Mouse (Mus musculus): ENCODE results near the gene Irf8. TPM values are rescaled to one million over a fixed set of nuclear protein-coding genes. Genes with fewer than 3 reads are reported as not detected.

Irf8 gene
- total RNA-seq (2021): 1 to 10 TPM; 3.7 to 4.5 TPM

DNA sequence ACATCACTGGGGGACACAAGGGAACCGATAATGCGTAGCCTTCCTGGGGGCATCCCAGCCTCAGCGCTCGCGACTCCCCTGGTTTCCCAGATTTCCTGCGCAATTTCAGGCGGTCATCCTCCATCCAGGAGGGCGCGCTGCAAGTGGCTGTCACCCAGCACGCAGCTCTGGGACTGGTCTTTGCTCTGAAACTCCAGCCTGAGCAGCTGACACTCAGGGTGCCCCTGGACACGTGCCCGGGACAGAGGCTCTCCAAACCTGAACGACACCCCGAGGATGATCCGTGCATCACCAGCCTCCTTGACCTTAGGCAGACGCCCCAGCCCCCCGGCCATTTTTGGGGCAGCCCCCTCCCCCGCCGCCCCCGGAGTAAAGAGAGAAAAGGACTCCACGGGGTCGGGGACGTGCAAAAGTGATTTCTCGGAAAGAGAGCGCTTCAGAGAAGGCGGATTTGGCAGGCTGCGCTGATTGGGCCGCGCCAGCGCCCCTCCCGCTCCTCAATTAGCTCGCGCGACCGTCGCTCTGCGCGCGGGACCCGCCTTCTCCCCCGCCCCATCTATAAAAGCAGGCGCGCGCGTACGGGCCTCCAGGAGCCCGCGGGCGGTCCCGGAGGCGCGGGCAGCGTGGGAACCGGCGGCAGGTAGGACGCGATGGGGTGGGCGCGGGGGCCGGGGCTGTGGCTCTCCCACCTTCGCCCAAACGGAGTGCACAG is at the start of gene Irf8:
Gene Irf8 (plus strand): TSS at position 589 of the 712 bp plus-strand sequence.
- intact Hi-C loops (cut with DNase I): loop anchor here (5.0 kb wide), 1 partner anchor 54 kb away; no protein-coding TSS in a partner anchor
- peak; percentile 77 to 92 for DNase-seq (ENCODE audit: extremely low spot score in 1 of 2, low spot score in 2 of 2)

DNA sequence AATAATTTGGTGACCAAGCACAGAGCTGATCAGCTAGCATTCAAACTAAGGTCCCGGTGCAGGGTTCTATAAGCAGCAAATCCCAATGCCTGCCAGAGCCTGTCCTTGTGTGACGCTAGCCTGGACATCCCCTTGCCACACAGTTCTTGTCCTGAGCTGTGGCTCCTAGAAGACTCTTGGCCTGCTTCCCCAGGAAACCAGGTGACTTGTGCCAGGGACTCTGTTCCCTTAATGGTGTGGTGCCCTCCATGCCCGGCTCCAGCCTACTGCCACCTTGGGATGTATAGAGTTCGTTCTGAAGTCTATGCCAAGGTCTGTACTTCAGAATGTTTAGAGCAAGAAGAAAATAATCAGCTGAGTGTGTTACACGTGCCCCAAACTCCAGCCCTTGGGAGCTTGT is 49.6 kb upstream of the Irf8 start:
- DNase-seq (ENCODE audit: extremely low spot score in 1 of 2, low spot score in 2 of 2): no peak
- intact Hi-C loops (cut with DNase I): no loop called here

- intact Hi-C loops (cut with DNase I): no loop called here
- no peak for DNase-seq (ENCODE audit: extremely low spot score in 1 of 2, low spot score in 2 of 2)
These were observed 48.4 kb upstream of the Irf8 start for GRCm38 (mm10) chr8:120687786-120688185.

- intact Hi-C loops (cut with DNase I): no loop called here
These were observed 47.6 kb upstream of the Irf8 start for GRCm38 (mm10) chr8:120688511-120688910.

GRCm38 (mm10) chr8:120692934-120693333 is 43.2 kb upstream of the Irf8 start:
- intact Hi-C loops (cut with DNase I): no loop called here
- DNase-seq (ENCODE audit: extremely low spot score in 1 of 2, low spot score in 2 of 2): no peak

More at GRCm38 (mm10) chr8:120688511-120688910, 47.6 kb upstream of the Irf8 start:
- no peak for DNase-seq (ENCODE audit: extremely low spot score in 1 of 2, low spot score in 2 of 2)

DNA sequence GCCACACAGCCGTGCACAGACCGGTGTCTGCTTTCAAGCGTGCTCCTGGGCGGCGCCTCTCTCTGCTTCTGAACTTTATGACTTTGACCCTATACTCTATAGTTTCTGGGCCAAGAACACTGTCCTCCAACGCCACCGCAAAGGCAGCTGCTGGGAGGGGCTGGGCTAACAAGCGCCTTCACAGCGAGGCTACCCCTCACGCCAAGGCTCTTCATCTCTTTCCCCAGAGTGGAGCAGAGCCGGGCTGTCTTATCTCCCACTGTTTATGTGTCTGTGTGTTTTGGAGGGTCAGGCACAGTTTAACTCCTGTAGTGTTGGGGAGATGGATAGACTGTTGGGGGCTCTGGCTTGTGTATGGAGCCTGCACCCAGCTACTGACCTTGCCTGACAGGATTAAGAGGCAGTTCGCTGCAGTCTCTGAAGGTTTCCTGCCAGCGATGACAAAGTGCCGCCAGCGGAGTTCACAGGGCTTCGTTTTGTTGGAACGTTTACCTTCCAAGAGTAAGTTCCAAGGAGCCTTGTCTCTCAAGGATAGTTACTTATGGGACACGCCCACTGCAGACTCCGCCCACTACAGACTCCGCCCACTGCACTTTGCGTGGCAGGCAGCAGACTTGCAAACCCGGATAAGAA is 42.2 kb upstream of the Irf8 start:
- intact Hi-C loops (cut with DNase I): no loop called here
- DNase-seq (ENCODE audit: extremely low spot score in 1 of 2, low spot score in 2 of 2): no peak

GRCm38 (mm10) chr8:120696401-120697153 is 39.6 kb upstream of the Irf8 start:
- DNase-seq (ENCODE audit: extremely low spot score in 1 of 2, low spot score in 2 of 2): no peak
- intact Hi-C loops (cut with DNase I): no loop called here

- peak in 1 of 2 experiments; percentile 80 for DNase-seq (ENCODE audit: extremely low spot score in 1 of 2, low spot score in 2 of 2)
- intact Hi-C loops (cut with DNase I): no loop called here
These were observed 38.8 kb upstream of the Irf8 start for GRCm38 (mm10) chr8:120697154-120697978.

GRCm38 (mm10) chr8:120697979-120698272 is 38.2 kb upstream of the Irf8 start:
- intact Hi-C loops (cut with DNase I): no loop called here
- no peak for DNase-seq (ENCODE audit: extremely low spot score in 1 of 2, low spot score in 2 of 2)

- intact Hi-C loops (cut with DNase I): no loop called here
- no peak for DNase-seq (ENCODE audit: extremely low spot score in 1 of 2, low spot score in 2 of 2)
These were observed 37.7 kb upstream of the Irf8 start for GRCm38 (mm10) chr8:120698426-120698825.

- intact Hi-C loops (cut with DNase I): no loop called here
These were observed 37.1 kb upstream of the Irf8 start for GRCm38 (mm10) chr8:120699079-120699478.

GRCm38 (mm10) chr8:120699565-120699964 is 36.6 kb upstream of the Irf8 start:
- intact Hi-C loops (cut with DNase I): no loop called here
- DNase-seq (ENCODE audit: extremely low spot score in 1 of 2, low spot score in 2 of 2): no peak

More at GRCm38 (mm10) chr8:120699079-120699478, 37.1 kb upstream of the Irf8 start:
- no peak for DNase-seq (ENCODE audit: extremely low spot score in 1 of 2, low spot score in 2 of 2)

DNA sequence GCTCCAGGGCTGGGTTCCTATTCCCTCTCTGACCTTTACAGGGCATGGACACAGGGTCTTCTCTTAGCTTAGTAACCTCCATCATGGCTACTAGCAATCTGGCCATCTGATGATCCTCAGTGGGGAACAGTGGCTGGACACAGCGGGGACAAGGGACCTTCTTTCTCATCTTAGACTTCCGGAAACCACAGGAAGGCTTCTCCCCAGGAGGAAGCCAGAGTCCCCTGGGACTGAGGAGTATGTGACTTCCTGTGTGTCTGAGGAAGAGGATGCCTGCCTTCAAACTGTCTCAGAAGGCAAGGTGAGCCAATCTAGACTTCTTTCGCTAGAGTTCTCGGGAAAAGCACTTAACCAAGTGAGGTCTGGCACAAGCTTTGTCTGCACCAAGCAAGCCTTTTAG is 36.1 kb upstream of the Irf8 start:
- DNase-seq (ENCODE audit: extremely low spot score in 1 of 2, low spot score in 2 of 2): no peak
- intact Hi-C loops (cut with DNase I): no loop called here

DNA sequence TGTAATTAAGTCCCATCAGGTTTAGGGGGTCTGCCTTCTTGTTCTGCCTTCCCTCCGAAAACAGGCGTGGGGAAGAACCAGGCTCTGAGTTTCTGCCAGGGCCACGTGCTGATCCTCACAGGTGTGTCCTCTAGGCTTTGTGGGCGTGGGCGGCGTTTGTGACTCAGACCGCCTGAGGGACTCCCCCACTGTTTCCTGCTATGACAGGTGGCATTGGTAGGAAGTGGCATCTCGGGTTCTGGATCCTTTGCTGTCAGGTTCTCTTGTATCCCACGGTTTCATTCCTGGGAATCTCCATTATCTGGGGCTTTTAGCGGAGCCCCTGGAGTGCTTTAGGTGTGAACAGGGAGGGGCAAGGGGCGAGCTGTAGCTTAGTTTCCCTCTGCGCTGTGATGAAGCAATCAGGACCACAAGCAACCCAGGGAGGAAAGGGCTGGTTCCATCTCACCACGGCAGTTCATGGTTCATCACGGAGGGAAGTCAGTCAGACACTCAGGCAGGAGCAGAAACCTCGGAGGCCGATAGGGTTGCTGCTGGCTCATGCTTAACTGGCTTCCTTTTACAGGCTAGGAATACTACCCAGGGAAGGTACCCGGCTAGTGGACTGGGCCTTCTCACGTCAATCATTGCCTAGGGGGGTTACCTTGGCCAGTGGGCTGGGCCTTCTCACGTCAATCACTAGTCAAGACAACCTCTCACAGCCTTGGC is 34.2 kb upstream of the Irf8 start:
- intact Hi-C loops (cut with DNase I): no loop called here
- DNase-seq (ENCODE audit: extremely low spot score in 1 of 2, low spot score in 2 of 2): no peak

GRCm38 (mm10) chr8:120704203-120704602 is 32.0 kb upstream of the Irf8 start:
- intact Hi-C loops (cut with DNase I): no loop called here
- DNase-seq (ENCODE audit: extremely low spot score in 1 of 2, low spot score in 2 of 2): no peak

DNA sequence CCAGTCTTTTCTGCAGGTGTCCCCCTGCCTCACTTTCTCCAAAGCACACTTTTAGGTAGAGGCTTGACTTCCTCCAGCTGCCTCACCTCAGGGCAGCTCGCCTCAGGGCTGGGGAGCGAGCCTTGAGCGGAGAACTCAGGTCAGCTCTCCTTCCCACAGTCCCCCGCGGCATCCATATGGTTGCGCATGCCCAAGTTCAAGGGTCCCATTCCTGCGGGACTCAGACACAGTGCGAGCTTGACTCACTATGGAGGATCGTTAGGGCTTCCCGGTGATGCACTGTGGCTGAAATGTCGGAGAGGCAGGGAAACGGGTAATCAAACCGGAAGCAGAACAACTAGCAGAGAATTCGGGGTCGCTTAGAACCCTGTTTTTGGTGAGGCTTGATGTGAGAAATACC is 31.0 kb upstream of the Irf8 start:
- intact Hi-C loops (cut with DNase I): no loop called here
- DNase-seq (ENCODE audit: extremely low spot score in 1 of 2, low spot score in 2 of 2): no peak

GRCm38 (mm10) chr8:120706193-120706592 is 30.0 kb upstream of the Irf8 start:
- intact Hi-C loops (cut with DNase I): no loop called here
- DNase-seq (ENCODE audit: extremely low spot score in 1 of 2, low spot score in 2 of 2): no peak

GRCm38 (mm10) chr8:120709176-120709575 is 27.0 kb upstream of the Irf8 start:
- no peak for DNase-seq (ENCODE audit: extremely low spot score in 1 of 2, low spot score in 2 of 2)
- intact Hi-C loops (cut with DNase I): no loop called here

GRCm38 (mm10) chr8:120715200-120715599 is 21.0 kb upstream of the Irf8 start:
- intact Hi-C loops (cut with DNase I): no loop called here
- no peak for DNase-seq (ENCODE audit: extremely low spot score in 1 of 2, low spot score in 2 of 2)
